Mouse (Mus musculus): ENCODE data around the gene Mdm4.

- TF ChIP-seq CTCF (IDR thresholded peaks at IDR 0.05; ENCODE audit: borderline replicate concordance, insufficient read depth, low read length): no peak
- no peak for TF ChIP-seq POLR2A (IDR thresholded peaks at IDR 0.05; ENCODE audit: low read depth, low read length)
Observed at GRCm38 (mm10) chr1:132928032-132928906, 102.1 kb downstream of the Mdm4 start.

All from embryonic fibroblast, embryonic 13.5 days (primary cell).